Mouse (Mus musculus): ENCODE measurements around the gene Msmp. TPM values are rescaled to one million over a fixed set of nuclear protein-coding genes. Genes with fewer than 3 reads are reported as not detected.

Gene Msmp
- polyA plus RNA-seq, 1 experiment, result not detected

DNA sequence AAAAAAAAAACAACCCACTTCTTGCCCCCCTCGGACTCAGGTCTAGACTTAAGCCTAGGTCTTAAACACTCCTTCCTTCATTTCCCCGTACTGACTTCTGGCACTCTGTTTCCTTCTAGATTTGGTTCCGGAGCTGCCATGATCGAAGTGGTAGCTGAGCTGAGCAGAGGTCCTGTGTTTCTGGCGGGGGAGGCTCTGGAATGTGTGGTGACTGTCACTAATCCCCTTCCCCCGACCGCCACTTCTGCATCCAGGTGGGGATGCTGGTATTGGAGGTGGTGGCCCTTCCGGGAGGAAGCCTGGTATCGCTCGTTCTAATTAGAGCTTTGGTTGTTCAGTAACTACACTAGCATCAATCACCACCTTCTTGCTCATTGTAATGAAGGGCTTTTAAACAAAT is 5.0 kb downstream of the Msmp start:
- H3K79me2 ChIP-seq (ENCODE audit: control insufficient read depth, insufficient read depth), result peaks cover 4% of the 10 kb centered on the region
- TF ChIP-seq POLR2A (IDR thresholded peaks at IDR 0.05; ENCODE audit: insufficient read length, low read depth), result no peak
- no peak for TF ChIP-seq MAX (IDR thresholded peaks at IDR 0.05; ENCODE audit: low read depth)
- no peak for TF ChIP-seq MYOG (IDR thresholded peaks at IDR 0.05; ENCODE audit: control insufficient read depth in 1 of 3, insufficient read depth in 1 of 3, insufficient read length in 2 of 3, low read depth in 2 of 3)
- TF ChIP-seq CEBPB (IDR thresholded peaks at IDR 0.05; ENCODE audit: insufficient read depth, poor library complexity, severe bottlenecking), result no peak
- no peak for TF ChIP-seq MYOD1 (IDR thresholded peaks at IDR 0.05; ENCODE audit: control insufficient read depth in 1 of 3, insufficient read length in 2 of 3, low read depth in 2 of 3)
- no peak for TF ChIP-seq POLR2AphosphoS2 (IDR thresholded peaks at IDR 0.05; ENCODE audit: insufficient read length, low read depth)
- no peak for TF ChIP-seq TCF3 (IDR thresholded peaks at IDR 0.05; ENCODE audit: insufficient read length, low read depth)
- TF ChIP-seq REST (IDR thresholded peaks at IDR 0.05; ENCODE audit: insufficient read depth, insufficient read length), result no peak
- no peak for TF ChIP-seq SRF (IDR thresholded peaks at IDR 0.05; ENCODE audit: control insufficient read depth, insufficient read length, low read depth)
- TF ChIP-seq USF1 (IDR thresholded peaks at IDR 0.05; ENCODE audit: low read depth), result no peak
- H3K4me3 ChIP-seq, result peak overlapping the region; percentile 77
- no peaks in the 10 kb centered on the region for H3K27me3 ChIP-seq (ENCODE audit: control insufficient read depth, insufficient read depth, insufficient read length)
- H3K4me2 ChIP-seq (ENCODE audit: low read depth), result peak overlapping the region; percentile 82
- peaks cover 20% of the 10 kb centered on the region for H3K36me3 ChIP-seq (ENCODE audit: control insufficient read depth, insufficient read depth)
- H3ac ChIP-seq (ENCODE audit: control insufficient read depth, insufficient read length), result peak overlapping the region; percentile 47

DNA sequence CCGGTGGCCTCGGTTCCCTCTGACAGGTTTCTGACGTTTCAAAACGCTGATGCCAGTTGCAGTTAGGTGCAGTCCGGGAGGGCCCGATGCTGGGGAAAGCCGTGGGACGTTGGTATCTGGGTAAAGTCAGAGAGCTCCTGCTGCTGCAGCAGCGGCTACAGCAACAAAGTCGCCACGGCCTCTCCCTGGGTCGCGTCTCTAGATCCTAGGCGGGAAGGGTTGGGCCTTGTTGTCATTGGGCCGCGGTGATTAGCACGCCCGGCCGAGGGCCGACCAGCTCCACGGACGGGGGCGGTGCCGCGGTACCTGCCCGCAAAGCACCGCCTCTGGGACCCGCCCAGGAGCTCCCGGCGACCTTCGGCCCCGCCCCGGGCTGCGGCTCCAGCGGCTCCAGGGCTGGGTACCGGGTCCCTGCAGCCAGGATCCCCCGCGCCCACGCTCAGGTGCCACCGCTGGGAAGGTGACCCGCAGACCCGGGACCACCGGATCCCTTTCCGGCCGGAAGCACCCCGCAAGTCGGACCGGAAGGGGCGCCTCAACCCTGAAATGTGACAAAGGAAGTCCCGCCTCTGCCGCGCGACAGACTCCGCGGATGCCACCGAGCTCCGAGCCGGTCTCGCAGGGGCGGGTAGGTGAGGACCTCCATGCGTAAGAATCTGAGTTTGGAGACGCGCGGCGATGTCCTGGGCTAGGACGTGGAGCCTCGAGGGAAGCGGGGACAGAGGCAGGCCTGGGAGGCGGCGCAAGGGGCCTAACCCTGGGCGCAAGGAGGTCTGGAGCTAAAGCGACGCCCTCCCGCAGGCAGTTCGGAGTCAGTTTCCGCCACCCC is 5.7 kb downstream of the Msmp start, which contains the start of the genes Rgp1 and Gba2:
Gene Rgp1 (plus strand): TSS at position 340 of the 829 bp plus-strand sequence.
Gene Gba2 (minus strand): TSS at position 498 of the 829 bp plus-strand sequence.
- H3K4me3 ChIP-seq, result peak within 1 kb of the TSS; percentile 77
- H3K36me3 ChIP-seq (ENCODE audit: control insufficient read depth, insufficient read depth), result peaks cover 13% of the 10 kb centered on the region
- peaks cover 4% of the 10 kb centered on the region for H3K79me2 ChIP-seq (ENCODE audit: control insufficient read depth, insufficient read depth)
- no peaks in the 10 kb centered on the region for H3K27me3 ChIP-seq (ENCODE audit: control insufficient read depth, insufficient read depth, insufficient read length)
- peak within 1 kb of the TSS; percentile 47 for H3ac ChIP-seq (ENCODE audit: control insufficient read depth, insufficient read length)
- TF ChIP-seq POLR2A (IDR thresholded peaks at IDR 0.05; ENCODE audit: insufficient read length, low read depth), result peak; percentile 81
- TF ChIP-seq CEBPB (IDR thresholded peaks at IDR 0.05; ENCODE audit: insufficient read depth, poor library complexity, severe bottlenecking), result no peak
- TF ChIP-seq POLR2AphosphoS2 (IDR thresholded peaks at IDR 0.05; ENCODE audit: insufficient read length, low read depth), result peak; percentile 80
- H3K4me2 ChIP-seq (ENCODE audit: low read depth), result peak within 1 kb of the TSS; percentile 95

DNA sequence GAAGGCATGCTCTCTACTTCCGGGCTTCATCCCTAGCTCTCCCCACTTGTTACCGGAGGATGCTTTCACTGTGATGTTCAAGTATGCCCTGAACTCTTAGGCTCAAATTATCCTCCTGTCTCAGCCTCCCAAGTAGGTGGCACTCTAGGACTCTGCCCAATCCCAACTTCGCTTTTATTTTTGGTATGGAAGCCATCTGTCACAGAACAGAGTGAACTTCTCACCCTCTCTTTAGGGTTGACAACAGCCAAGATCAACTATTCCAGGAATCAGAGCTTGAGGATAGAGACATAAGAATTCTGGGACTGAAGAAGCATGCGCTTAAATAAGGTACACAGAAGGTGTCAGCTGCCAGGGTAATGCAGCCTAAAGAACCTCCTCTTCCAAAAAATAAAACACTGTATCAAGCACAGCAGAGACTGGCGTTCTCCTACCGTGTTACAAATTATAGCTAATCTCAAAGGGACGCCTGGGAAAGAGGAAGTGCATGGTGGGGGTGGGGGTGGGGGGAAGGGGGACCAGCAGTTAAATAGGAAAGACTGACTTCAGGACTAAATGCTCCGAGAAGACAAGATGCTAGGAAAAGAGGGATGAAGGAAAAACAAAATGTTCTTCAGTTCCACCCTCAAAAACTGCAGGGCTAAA is 6.9 kb downstream of the Msmp start:
- TF ChIP-seq TCF3 (IDR thresholded peaks at IDR 0.05; ENCODE audit: insufficient read length, low read depth) (no peak), MYOG (IDR thresholded peaks at IDR 0.05; ENCODE audit: control insufficient read depth in 1 of 3, insufficient read depth in 1 of 3, insufficient read length in 2 of 3, low read depth in 2 of 3) (no peak), SRF (IDR thresholded peaks at IDR 0.05; ENCODE audit: control insufficient read depth, insufficient read length, low read depth) (no peak), MYOD1 (IDR thresholded peaks at IDR 0.05; ENCODE audit: control insufficient read depth in 1 of 3, insufficient read length in 2 of 3, low read depth in 2 of 3) (no peak), CEBPB (IDR thresholded peaks at IDR 0.05; ENCODE audit: insufficient read depth, poor library complexity, severe bottlenecking) (no peak), POLR2AphosphoS2 (IDR thresholded peaks at IDR 0.05; ENCODE audit: insufficient read length, low read depth) (no peak), POLR2A (IDR thresholded peaks at IDR 0.05; ENCODE audit: insufficient read length, low read depth) (no peak), USF1 (IDR thresholded peaks at IDR 0.05; ENCODE audit: low read depth) (no peak), E2F4 (IDR thresholded peaks at IDR 0.05; ENCODE audit: insufficient read depth) (no peak), TCF12 (IDR thresholded peaks at IDR 0.05; ENCODE audit: insufficient read depth, poor library complexity, severe bottlenecking) (no peak), REST (IDR thresholded peaks at IDR 0.05; ENCODE audit: insufficient read depth, insufficient read length) (no peak), MAX (IDR thresholded peaks at IDR 0.05; ENCODE audit: low read depth) (no peak)
- Histone ChIP-seq H3K4me2 (ENCODE audit: low read depth) (peak overlapping the region; percentile 95), H3K36me3 (ENCODE audit: control insufficient read depth, insufficient read depth) (peaks cover 9% of the 10 kb centered on the region)

DNA sequence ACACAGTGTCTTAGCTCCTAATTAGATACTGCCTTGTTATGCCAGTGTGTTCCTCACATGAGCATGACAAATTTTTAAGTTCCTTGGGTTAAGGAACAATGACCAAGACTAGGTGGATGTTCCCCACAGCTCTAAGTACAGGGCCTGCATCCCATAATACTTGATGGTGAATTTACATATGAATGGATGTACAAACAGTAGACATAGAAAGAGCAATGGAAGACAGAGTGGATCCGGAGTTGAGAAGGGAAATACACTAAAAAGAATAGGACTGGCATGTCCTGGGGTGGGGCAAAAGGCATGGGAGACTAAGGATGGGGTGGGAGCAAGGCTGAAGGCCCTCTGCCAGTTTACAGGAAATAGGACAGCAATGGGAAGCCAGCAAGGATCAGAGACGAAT is 8.9 kb downstream of the Msmp start:
- Histone ChIP-seq H3K79me2 (ENCODE audit: control insufficient read depth, insufficient read depth) (peaks cover 4% of the 10 kb centered on the region), H3K4me3 (no peak overlapping the region), H3K36me3 (ENCODE audit: control insufficient read depth, insufficient read depth) (peaks cover 4% of the 10 kb centered on the region), H3K27me3 (ENCODE audit: control insufficient read depth, insufficient read depth, insufficient read length) (no peaks in the 10 kb centered on the region), H3ac (ENCODE audit: control insufficient read depth, insufficient read length) (no peak overlapping the region), H3K4me2 (ENCODE audit: low read depth) (no peak overlapping the region)
- TF ChIP-seq MYOG (IDR thresholded peaks at IDR 0.05; ENCODE audit: control insufficient read depth in 1 of 3, insufficient read depth in 1 of 3, insufficient read length in 2 of 3, low read depth in 2 of 3), result no peak
- no peak for TF ChIP-seq TCF3 (IDR thresholded peaks at IDR 0.05; ENCODE audit: insufficient read length, low read depth)

More for the DNA sequence above, 6.9 kb downstream of the Msmp start:
- Histone ChIP-seq H3ac (ENCODE audit: control insufficient read depth, insufficient read length) (peak overlapping the region; percentile 47), H3K79me2 (ENCODE audit: control insufficient read depth, insufficient read depth) (peaks cover 4% of the 10 kb centered on the region), H3K27me3 (ENCODE audit: control insufficient read depth, insufficient read depth, insufficient read length) (no peaks in the 10 kb centered on the region), H3K4me3 (peak overlapping the region; percentile 77)

DNA sequence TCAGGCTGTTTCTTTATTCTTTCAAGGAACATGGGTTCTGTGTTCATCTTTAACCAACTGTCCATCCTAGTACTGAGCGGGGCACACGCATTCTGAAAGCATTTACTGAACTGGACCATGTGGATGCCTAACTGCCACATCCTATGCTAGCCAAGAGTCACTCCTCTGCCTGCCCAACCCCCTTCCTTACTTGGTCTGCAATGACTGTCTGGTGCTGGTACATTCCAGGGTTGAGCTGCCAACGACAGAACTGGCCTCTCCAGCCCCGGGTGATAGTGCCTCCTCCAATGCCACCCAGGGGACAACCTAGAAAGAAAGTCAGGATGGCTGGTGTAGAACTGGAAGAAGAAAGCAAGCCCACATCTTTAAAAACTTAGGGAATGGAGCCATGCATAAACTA is 10.7 kb downstream of the Msmp start:
- Histone ChIP-seq H3K4me3 (no peak overlapping the region), H3K36me3 (ENCODE audit: control insufficient read depth, insufficient read depth) (peaks cover 4% of the 10 kb centered on the region), H3K79me2 (ENCODE audit: control insufficient read depth, insufficient read depth) (peaks cover 4% of the 10 kb centered on the region), H3K4me2 (ENCODE audit: low read depth) (no peak overlapping the region), H3ac (ENCODE audit: control insufficient read depth, insufficient read length) (no peak overlapping the region), H3K27me3 (ENCODE audit: control insufficient read depth, insufficient read depth, insufficient read length) (no peaks in the 10 kb centered on the region)
- no peak for TF ChIP-seq TCF12 (IDR thresholded peaks at IDR 0.05; ENCODE audit: insufficient read depth, poor library complexity, severe bottlenecking)
- no peak for TF ChIP-seq SRF (IDR thresholded peaks at IDR 0.05; ENCODE audit: control insufficient read depth, insufficient read length, low read depth)
- no peak for TF ChIP-seq E2F4 (IDR thresholded peaks at IDR 0.05; ENCODE audit: insufficient read depth)
- no peak for TF ChIP-seq POLR2A (IDR thresholded peaks at IDR 0.05; ENCODE audit: insufficient read length, low read depth)
- TF ChIP-seq TCF3 (IDR thresholded peaks at IDR 0.05; ENCODE audit: insufficient read length, low read depth), result no peak
- TF ChIP-seq MAX (IDR thresholded peaks at IDR 0.05; ENCODE audit: low read depth), result no peak
- no peak for TF ChIP-seq MYOD1 (IDR thresholded peaks at IDR 0.05; ENCODE audit: control insufficient read depth in 1 of 3, insufficient read length in 2 of 3, low read depth in 2 of 3)
- TF ChIP-seq USF1 (IDR thresholded peaks at IDR 0.05; ENCODE audit: low read depth), result no peak
- no peak for TF ChIP-seq CEBPB (IDR thresholded peaks at IDR 0.05; ENCODE audit: insufficient read depth, poor library complexity, severe bottlenecking)
- no peak for TF ChIP-seq REST (IDR thresholded peaks at IDR 0.05; ENCODE audit: insufficient read depth, insufficient read length)
- TF ChIP-seq POLR2AphosphoS2 (IDR thresholded peaks at IDR 0.05; ENCODE audit: insufficient read length, low read depth), result no peak
- no peak for TF ChIP-seq MYOG (IDR thresholded peaks at IDR 0.05; ENCODE audit: control insufficient read depth in 1 of 3, insufficient read depth in 1 of 3, insufficient read length in 2 of 3, low read depth in 2 of 3)

All from myocyte (in vitro differentiated cells).